In genomic region chr7:79336362-79336910, GRCm38 (mm10) we compare ENCODE assay signal across 19 mouse cellular contexts. TPM values are rescaled to one million over a fixed set of nuclear protein-coding genes. Genes with fewer than 3 reads are reported as not detected.
DNase-seq lines count a peak whose midpoint lies in the region; ATAC-seq and TF ChIP-seq lines count a peak whose summit lies in the region.
"Had no signal": no experiment of that assay in that cellular context is flagged by ENCODE, and none has a peak within 500 bp of the region (broad histone marks: within the 10 kb centered on the region; RNA-seq: fewer than 3 reads in every experiment).

No protein-coding gene starts in this region.

- H3K4me3 ChIP-seq in stomach, postnatal 0 days (ENCODE audit: low read depth, low read length): no peak overlapping the region
- H3K4me3 ChIP-seq in hindbrain, embryonic 11.5 days (ENCODE audit: low read depth, low read length): no peak overlapping the region
- H3K4me3 ChIP-seq: erythroblast, embryonic 14.5 days; heart, embryonic 15.5 days; midbrain, embryonic 12.5 days had no signal

- TF ChIP-seq CTCF in stomach, postnatal 0 days (IDR thresholded peaks at IDR 0.05; ENCODE audit: low read depth): no peak

- H3K4me2 ChIP-seq in stomach, postnatal 0 days (replicated peaks; ENCODE audit: low read depth): no peak overlapping the region
- no peak overlapping the region for H3K4me2 ChIP-seq in hindbrain, embryonic 11.5 days (replicated peaks; ENCODE audit: low read depth, low read length)
- H3K4me2 ChIP-seq: heart, embryonic 15.5 days; midbrain, embryonic 12.5 days had no signal

- H3K27me3 ChIP-seq in stomach, postnatal 0 days (ENCODE audit: control insufficient read depth, insufficient read depth, low read length): no peaks in the 10 kb centered on the region
- no peaks in the 10 kb centered on the region for H3K27me3 ChIP-seq in hindbrain, embryonic 11.5 days (ENCODE audit: control insufficient read depth, insufficient read depth, low read length)
- H3K27me3 ChIP-seq: heart, embryonic 15.5 days; midbrain, embryonic 12.5 days had no signal

- ATAC-seq in stomach, postnatal 0 days (ENCODE audit: low FRiP score, low TSS enrichment): peak; percentile 95
- no peak for ATAC-seq in hindbrain, embryonic 11.5 days (ENCODE audit: low FRiP score)
- ATAC-seq: forebrain, postnatal 0 days; hindbrain, postnatal 0 days had no signal

- no peaks in the 10 kb centered on the region; the same call in 1 of the 2 replicates for H3K36me3 ChIP-seq in stomach, postnatal 0 days (ENCODE audit: control insufficient read depth, insufficient read depth, low read length)
- H3K36me3 ChIP-seq in hindbrain, embryonic 11.5 days (ENCODE audit: control insufficient read depth, insufficient read depth, low read length): no peaks in the 10 kb centered on the region
- H3K36me3 ChIP-seq: heart, embryonic 15.5 days had no signal

- peak; percentile 57 to 70 for DNase-seq in frontal cortex, postnatal 36 days (ENCODE audit: low spot score in 2 of 2)
- DNase-seq in frontal cortex, postnatal 25 days (ENCODE audit: low spot score in 2 of 2): no peak
- DNase-seq in right cerebral cortex, adult 18-20 months: peak; percentile 74
- no peak for DNase-seq in right cerebral cortex, postnatal 4 days
- DNase-seq in brain, adult 2 months (ENCODE audit: low read depth, low spot score): peak; percentile 82
- no peak for DNase-seq in stomach, postnatal 0 days (ENCODE audit: low spot score)
- no peak for DNase-seq in hindbrain, embryonic 11.5 days (ENCODE audit: low spot score)
- no peak for DNase-seq in Muller cell, postnatal 12 days (ENCODE audit: inconsistent ontology term)
- DNase-seq: cerebellum, adult 9-11 months; forebrain, postnatal 0 days; kidney, adult 2 months; kidney, postnatal 4 days; lung, postnatal 4 days; thymus, adult 2 months had no signal

- 63% methylated on average over 8 of the region's 8 CpGs for WGBS in stomach, postnatal 0 days
- WGBS in hindbrain, embryonic 11.5 days: 94% methylated on average over 8 of the region's 8 CpGs

- peak overlapping the region; percentile 15 for H3K27ac ChIP-seq in stomach, postnatal 0 days (replicated peaks)
- H3K27ac ChIP-seq in hindbrain, embryonic 11.5 days (ENCODE audit: low read depth, low read length): no peak overlapping the region
- H3K27ac ChIP-seq: heart, embryonic 15.5 days; hindbrain, postnatal 0 days; midbrain, embryonic 12.5 days had no signal

- no peaks in the 10 kb centered on the region for H3K9me3 ChIP-seq in stomach, postnatal 0 days (ENCODE audit: control insufficient read depth, low read length)
- no peaks in the 10 kb centered on the region for H3K9me3 ChIP-seq in hindbrain, embryonic 11.5 days (ENCODE audit: control insufficient read depth, low read length)
- H3K9me3 ChIP-seq: heart, embryonic 15.5 days; midbrain, embryonic 12.5 days had no signal

- no peaks in the 10 kb centered on the region for H3K4me1 ChIP-seq in stomach, postnatal 0 days (replicated peaks; ENCODE audit: control insufficient read depth, insufficient read depth)
- no peaks in the 10 kb centered on the region for H3K4me1 ChIP-seq in hindbrain, embryonic 11.5 days (replicated peaks; ENCODE audit: control insufficient read depth, insufficient read depth, low read length)
- H3K4me1 ChIP-seq: midbrain, embryonic 12.5 days had no signal

- no peak overlapping the region for H3K9ac ChIP-seq in stomach, postnatal 0 days (ENCODE audit: low read length)
- H3K9ac ChIP-seq in hindbrain, embryonic 11.5 days (ENCODE audit: low read depth, low read length): no peak overlapping the region
- H3K9ac ChIP-seq: forebrain, postnatal 0 days; heart, embryonic 15.5 days; midbrain, embryonic 12.5 days had no signal

- TF ChIP-seq EP300 in stomach, postnatal 0 days (optimal IDR thresholded peaks at IDR 0.05): peak; percentile 63

RNA-seq across cellular contexts. Expression of gene Rlbp1, which starts 50.4 kb away (rescaled TPM):
- polyA plus RNA-seq in stomach, postnatal 0 days (2015; fragmentation: Nextera tagmentation; extraction: Ambion mirVana): 0.16 and 0.28 TPM in 2 replicates
- polyA plus RNA-seq in hindbrain, embryonic 11.5 days (2014; fragmentation: Nextera tagmentation; extraction: Ambion mirVana): 0.40 and 0.93 TPM in 2 replicates
- polyA plus RNA-seq: erythroblast, embryonic 14.5 days; heart, embryonic 15.5 days; liver, adult 2 months had no signal

RNA-seq across cellular contexts. Expression of gene Fanci, which starts 55.3 kb away (rescaled TPM):
- 1.4 and 1.8 TPM in 2 replicates for polyA plus RNA-seq in stomach, postnatal 0 days (2015; fragmentation: Nextera tagmentation; extraction: Ambion mirVana)
- polyA plus RNA-seq in hindbrain, embryonic 11.5 days (2014; fragmentation: Nextera tagmentation; extraction: Ambion mirVana): 11.7 and 16.5 TPM in 2 replicates

Comparison
In these comparisons a context has a peak if more than half of its experiments do, and no peak if none do; other contexts are left out.
1. DNase-seq: peak in frontal cortex, postnatal 36 days (2 of 2), right cerebral cortex, adult 18-20 months (single experiment) and brain, adult 2 months (single experiment); none in frontal cortex, postnatal 25 days (0 of 2), right cerebral cortex, postnatal 4 days (single experiment), stomach, postnatal 0 days (single experiment), hindbrain, embryonic 11.5 days (single experiment) and Muller cell, postnatal 12 days (single experiment).